Mouse (Mus musculus) Patski (cell line): ENCODE results near the gene Ddit4. TPM values are rescaled to one million over a fixed set of nuclear protein-coding genes. Genes with fewer than 3 reads are reported as not detected.

Experiments used
- ATAC-seq: fragments of 100-300 bp; one replicate; pipeline ENCODE4 v1.8.0; 2021
- CTCF ChIA-PET: fragments of 350-600 bp; sonication (Branson Sonifier 250); formaldehyde crosslinking; loops from one replicate; lab custom pipeline; 2022; ENCODE audit warnings: inconsistent platforms; lab: Charles Lee
- POLR2A ChIA-PET: fragments of 350-600 bp; sonication (Branson Sonifier 250); formaldehyde crosslinking; loops from one replicate; lab custom pipeline; 2022; ENCODE audit warnings: antibody characterized with exemption, inconsistent platforms; lab: Charles Lee
- DNase-seq: peaks from one replicate; pipeline ENCODE4 v3.0.0-alpha.2; 2011; ENCODE audit warnings: low read depth, low spot score
- H3K27me3 ChIP-seq: fragments of 371-371 bp; one replicate; pipeline ENCODE4 v1.5.1; 2021
- CTCF ChIP-seq: fragments of 100-300 bp; IDR thresholded peaks from one replicate; pipeline ENCODE4 v1.5.1; 2021
- in situ Hi-C: fragments of 300-500 bp; cut with MboI; formaldehyde crosslinking; loops from 3 replicates; pipeline ENCODE4 v1.11.1; 2018; ENCODE audit warnings: low pct_unique_long_range_greater_than_20kb, mixed read lengths
- polyA plus RNA-seq: library from polyadenylated mRNA; unstranded; gene quantifications from one replicate; pipeline ENCODE4 v1.2.3, GENCODE M21; 2021

Ddit4 gene
- polyA plus RNA-seq, 1 experiment from 2014 or later: 63.9 TPM

DNA sequence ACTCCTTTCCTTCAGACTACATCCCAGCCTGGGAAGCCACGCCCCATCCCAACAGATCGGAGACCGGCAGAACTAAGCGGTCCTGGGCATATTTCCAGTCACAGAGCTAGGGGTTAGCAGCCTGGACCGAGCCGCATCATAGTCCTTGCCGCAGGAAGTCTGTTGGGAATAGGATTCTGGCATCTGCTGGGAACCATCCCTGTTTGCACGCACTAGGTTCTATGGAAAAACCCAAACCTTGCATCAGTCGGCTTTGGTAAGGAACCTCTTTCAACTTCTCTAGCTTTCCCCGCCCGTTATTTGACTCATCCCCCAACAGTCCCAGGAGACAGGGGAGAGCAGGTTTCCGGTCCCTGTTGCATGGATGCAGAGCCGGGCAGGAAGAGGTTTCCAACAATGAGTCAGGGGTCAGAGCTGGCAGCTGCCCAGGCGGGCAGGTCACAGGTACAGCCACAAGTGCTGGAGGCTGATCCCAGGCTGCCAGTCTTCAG is 42.2 kb downstream of the Ddit4 start:
- ChIA-PET POLR2A (interaction anchor here (0.7 to 3.6 kb wide), 3 partner anchors 10 to 56 kb away, joined by 3 to 22 read pairs (median 9); partner anchors contain the start of gene Ddit4), CTCF (interaction anchor here (1.0 to 2.5 kb wide), 7 partner anchors 10 to 41 kb away, joined by 3 to 8 read pairs (median 5); no protein-coding TSS in a partner anchor)
- in situ Hi-C loops: loop anchor here (5.0 kb wide), 1 partner anchor 38 kb away; no protein-coding TSS in a partner anchor
- no peak for TF ChIP-seq CTCF
- ATAC-seq (peak; percentile 71), DNase-seq (peak; percentile 96)
- no peaks in the 10 kb centered on the region for H3K27me3 ChIP-seq

DNA sequence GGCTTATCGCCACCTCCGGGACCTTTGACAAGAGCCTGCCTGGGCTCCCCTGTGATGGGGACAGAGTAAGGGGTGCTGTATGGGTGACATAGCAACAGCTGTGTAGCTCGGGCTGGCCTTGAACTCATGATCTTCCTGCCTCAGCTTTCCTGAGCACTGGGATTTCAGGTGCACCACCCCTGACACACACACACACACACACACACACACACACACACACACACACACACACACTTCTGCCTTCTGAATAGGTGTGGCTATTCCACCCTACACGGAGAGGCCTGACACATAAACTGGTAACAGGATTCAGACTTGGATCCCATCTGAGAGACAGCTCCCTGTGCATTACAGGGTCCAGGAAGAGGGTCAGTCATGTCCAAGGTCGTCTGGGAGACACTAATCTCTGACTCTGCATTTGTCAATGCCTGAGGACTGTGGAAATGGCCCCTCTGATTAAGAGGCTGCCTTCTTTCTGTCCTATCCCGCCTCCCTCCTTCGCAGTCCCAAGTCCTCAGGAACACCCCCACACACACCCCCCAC is 42.8 kb downstream of the Ddit4 start:
- H3K27me3 ChIP-seq: no peaks in the 10 kb centered on the region
- in situ Hi-C loops: loop anchor here (5.0 kb wide), 1 partner anchor 38 kb away; no protein-coding TSS in a partner anchor
- ATAC-seq (no peak), DNase-seq (no peak)
- no peak for TF ChIP-seq CTCF
- ChIA-PET CTCF (interaction anchor here (0.6 to 2.5 kb wide), 7 partner anchors 9 to 561 kb away, joined by 3 to 8 read pairs (median 5); no protein-coding TSS in a partner anchor), POLR2A (interaction anchor here (0.9 to 3.6 kb wide), 5 partner anchors 10 to 42 kb away, joined by 3 to 22 read pairs (median 4); partner anchors contain the start of gene Ddit4)

DNA sequence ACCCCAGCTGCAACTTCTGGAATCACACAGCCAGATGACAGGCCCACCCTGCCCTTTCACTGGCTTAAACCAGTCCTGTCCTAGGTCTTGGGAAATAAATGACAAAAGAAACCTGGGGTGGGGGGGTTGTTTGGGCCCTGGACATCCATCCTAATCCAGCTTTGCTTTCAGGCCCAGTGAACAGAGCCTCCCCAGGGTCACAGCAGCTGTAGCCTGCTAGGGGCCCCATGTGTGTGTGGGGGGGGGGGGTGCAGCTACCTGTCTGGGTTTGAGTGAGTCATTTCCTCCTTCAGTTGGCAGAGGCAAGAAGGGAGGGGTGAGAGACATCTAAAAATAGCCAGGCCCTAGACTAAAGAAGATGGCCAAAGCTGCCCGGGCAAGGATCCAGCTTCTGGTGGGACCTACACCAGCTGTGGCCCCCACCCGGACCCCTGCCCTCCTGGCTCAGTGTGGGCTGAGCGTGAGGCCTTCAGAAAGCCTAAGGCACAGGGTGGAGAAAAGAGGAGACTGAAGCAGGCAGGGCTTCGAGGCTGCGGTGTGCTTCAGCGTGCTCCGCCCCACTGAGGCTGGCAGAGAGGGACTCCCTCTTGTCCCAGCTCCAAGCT is 43.8 kb downstream of the Ddit4 start:
- POLR2A ChIA-PET: interaction anchor here (0.8 to 3.6 kb wide), 6 partner anchors 9 to 78 kb away, joined by 3 to 22 read pairs (median 4); partner anchors contain the start of gene Ddit4
- DNase-seq (peak; percentile 88), ATAC-seq (peak; percentile 58)
- in situ Hi-C loops: loop anchor here (5.0 kb wide), 1 partner anchor 40 kb away; no protein-coding TSS in a partner anchor
- TF ChIP-seq CTCF: no peak
- CTCF ChIA-PET: interaction anchor here (1.1 to 2.5 kb wide), 5 partner anchors 10 to 43 kb away, joined by 3 to 8 read pairs (median 5); no protein-coding TSS in a partner anchor
- H3K27me3 ChIP-seq: no peaks in the 10 kb centered on the region

DNA sequence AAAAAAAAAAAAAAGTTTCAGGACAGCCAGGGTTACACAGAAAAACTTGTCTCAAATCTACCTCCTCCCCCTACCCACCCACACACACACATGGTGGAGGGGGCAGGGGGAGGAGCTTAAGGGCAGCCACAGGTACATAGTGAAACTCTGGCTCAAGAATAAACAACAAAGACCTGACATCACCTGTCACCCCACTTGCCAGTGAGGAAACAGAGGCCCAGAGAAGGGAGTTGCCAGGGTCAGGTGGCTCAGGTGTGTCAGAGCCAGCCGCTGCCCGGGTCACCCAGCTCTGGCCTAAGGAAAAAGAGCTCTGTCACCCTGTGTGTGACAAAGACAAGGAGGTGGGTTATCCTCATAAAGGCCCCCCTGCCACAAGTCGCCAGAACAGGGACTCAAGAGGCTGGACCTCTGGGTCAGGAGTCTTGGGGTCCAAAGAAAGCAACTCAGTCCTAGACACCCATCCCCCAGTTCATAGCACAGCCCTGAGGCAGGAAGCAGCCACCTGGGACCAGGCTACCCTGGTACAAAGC is 44.5 kb downstream of the Ddit4 start:
- TF ChIP-seq CTCF: no peak
- no peaks in the 10 kb centered on the region for H3K27me3 ChIP-seq
- in situ Hi-C loops: loop anchor here (5.0 kb wide), 1 partner anchor 40 kb away; no protein-coding TSS in a partner anchor
- ChIA-PET CTCF (interaction anchor here (1.2 to 2.5 kb wide), 3 partner anchors 14 to 43 kb away, joined by 4 to 8 read pairs (median 5); no protein-coding TSS in a partner anchor), POLR2A (interaction anchor here (0.8 to 3.6 kb wide), 2 partner anchors 44 to 79 kb away, joined by 5 to 22 read pairs; partner anchors contain the start of gene Ddit4)
- DNase-seq: no peak
- peak; percentile 5 for ATAC-seq

DNA sequence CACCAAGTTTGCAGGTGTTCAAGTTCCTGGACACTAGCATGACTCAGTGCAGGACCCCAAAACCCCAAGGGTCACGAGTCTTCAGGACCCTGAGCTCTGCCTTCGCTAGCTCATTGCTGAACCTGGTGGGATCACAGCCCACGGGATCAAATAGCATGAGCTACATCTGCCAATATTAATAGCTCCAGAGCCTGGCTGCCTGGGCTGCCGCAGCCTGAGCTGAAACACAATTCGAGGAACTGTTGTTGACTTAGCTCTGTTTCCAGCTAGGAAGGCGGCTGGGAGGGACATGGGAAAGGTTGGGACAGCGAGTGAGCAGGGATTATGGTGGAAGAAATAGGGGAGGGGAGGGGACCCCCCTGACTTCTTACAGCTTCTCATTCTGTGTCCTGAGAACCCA is 48.5 kb downstream of the Ddit4 start:
- no peaks in the 10 kb centered on the region for H3K27me3 ChIP-seq
- DNase-seq: no peak
- in situ Hi-C loops: no loop called here
- ChIA-PET POLR2A (interaction anchor here (1.1 kb wide), 1 partner anchor 46 kb away, joined by 3 read pairs; no protein-coding TSS in a partner anchor), CTCF (interaction anchor here (1.3 to 2.1 kb wide), 2 partner anchors 9 to 48 kb away, joined by 4 to 11 read pairs; no protein-coding TSS in a partner anchor)
- no peak for ATAC-seq
- TF ChIP-seq CTCF: no peak

DNA sequence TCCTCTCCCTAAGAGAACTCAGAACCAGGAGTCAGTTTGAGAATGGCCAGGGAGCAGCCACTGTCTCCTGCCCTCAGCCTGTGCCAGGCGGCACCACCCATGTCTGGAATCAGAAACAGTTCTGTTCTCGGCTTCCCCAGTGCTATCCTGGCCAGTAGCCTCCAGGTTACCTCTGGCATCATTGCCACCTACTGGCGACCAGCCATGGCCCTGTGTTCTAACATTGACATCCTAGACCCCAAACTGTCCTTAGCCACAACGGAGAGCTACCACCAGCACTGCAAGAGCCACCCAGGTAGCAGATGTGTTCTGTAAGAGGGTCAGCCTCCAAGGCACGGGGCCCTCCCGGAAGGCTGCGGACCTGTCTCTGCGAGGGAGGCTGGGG is 49.0 kb downstream of the Ddit4 start:
- CTCF ChIA-PET: interaction anchor here (1.3 to 2.1 kb wide), 2 partner anchors 8 to 48 kb away, joined by 4 to 11 read pairs; no protein-coding TSS in a partner anchor
- H3K27me3 ChIP-seq: no peaks in the 10 kb centered on the region
- no peak for TF ChIP-seq CTCF
- ATAC-seq: no peak
- POLR2A ChIA-PET: interaction anchor here (1.1 kb wide), 1 partner anchor 46 kb away, joined by 3 read pairs; no protein-coding TSS in a partner anchor
- DNase-seq: no peak
- in situ Hi-C loops: no loop called here

DNA sequence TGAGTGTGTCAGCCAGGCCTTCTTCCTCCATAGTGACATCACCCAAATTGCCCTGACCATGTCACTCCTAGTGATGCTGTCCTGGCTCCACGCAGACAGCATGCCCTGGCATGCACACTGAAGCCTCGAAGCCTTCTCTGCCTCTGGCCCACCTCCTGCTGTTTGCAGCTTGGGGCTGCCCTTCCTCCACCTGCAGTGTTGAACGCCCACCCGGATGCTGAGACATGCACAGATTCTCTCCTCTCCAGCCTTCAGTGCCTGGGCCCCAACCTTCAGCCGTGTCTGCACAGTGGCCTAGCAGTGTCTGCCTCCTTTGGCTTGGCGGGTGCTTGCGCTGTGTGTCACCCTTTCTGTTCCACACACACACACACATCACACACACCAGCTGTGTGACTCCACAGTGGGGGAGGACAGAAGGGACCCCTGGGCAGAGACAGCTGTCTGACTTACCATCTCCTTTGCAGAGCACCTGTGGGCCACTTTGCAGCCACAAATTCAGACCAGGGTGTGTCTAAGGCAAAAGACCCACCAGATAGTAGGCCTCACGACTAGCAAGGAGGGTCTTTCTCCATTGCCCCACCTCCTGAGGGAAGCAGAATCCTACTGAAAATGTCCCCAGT is 49.5 kb downstream of the Ddit4 start:
- in situ Hi-C loops: no loop called here
- ChIA-PET CTCF (no interaction called here), POLR2A (interaction anchor here (0.8 kb wide), 1 partner anchor 577 kb away, joined by 3 read pairs; no protein-coding TSS in a partner anchor)
- TF ChIP-seq CTCF: no peak
- ATAC-seq: no peak
- H3K27me3 ChIP-seq: no peaks in the 10 kb centered on the region
- no peak for DNase-seq

DNA sequence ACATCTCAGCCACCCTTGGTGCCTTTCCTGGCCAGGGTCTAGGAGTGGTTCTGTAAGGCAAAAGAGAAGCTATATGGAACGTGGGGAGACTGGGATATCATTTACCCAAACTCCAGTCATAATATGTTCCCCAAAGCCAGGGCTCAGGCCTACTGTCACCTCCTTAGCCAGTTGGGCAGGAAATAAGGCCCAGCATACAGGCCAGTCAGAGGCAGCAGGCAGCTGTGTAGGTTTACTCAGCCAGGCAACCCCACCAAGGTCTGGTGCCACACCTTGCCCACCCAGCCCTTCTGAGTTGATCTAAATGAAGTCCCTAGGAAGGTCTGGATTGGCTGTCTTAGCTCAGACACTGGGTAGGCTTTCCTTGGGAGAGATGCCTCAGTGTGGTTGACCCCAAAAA is 50.2 kb downstream of the Ddit4 start:
- no peak for TF ChIP-seq CTCF
- ChIA-PET POLR2A (interaction anchor here (0.8 kb wide), 1 partner anchor 577 kb away, joined by 3 read pairs; no protein-coding TSS in a partner anchor), CTCF (no interaction called here)
- in situ Hi-C loops: no loop called here
- H3K27me3 ChIP-seq: no peaks in the 10 kb centered on the region
- ATAC-seq (no peak), DNase-seq (no peak)

DNA sequence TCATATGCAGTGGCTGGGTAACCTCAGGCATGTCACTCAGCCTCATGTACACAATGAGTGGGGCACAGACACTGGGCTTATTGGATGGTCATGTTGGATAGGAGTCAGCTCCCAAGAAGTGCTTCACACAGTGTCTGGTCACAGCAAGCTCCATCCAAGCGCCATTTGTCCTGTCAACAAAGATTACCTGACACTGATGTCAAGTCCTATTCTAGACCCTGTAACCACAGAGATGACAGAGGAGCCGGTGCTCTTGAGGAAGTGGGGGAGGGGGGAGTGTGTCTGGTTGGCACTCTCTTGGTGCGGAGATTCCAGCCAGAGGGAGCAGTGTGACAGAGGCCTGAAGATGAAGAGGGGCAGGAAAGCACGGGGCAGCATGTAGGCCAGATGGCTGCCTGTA is 50.7 kb downstream of the Ddit4 start:
- ChIA-PET CTCF (no interaction called here), POLR2A (interaction anchor here (1.7 to 2.9 kb wide), 2 partner anchors 42 to 50 kb away, joined by 4 to 18 read pairs; partner anchors contain the start of gene Ddit4)
- in situ Hi-C loops: no loop called here
- TF ChIP-seq CTCF: no peak
- ATAC-seq (no peak), DNase-seq (no peak)
- no peaks in the 10 kb centered on the region for H3K27me3 ChIP-seq
